Mouse (Mus musculus): ENCODE measurements at regions not wholly inside any gene's neighbourhood (a gene's known extent, or its start where the extent isn't known, plus 50 kb on each side); places are given as distances from the start of the nearest gene placed in this dataset.

DNA sequence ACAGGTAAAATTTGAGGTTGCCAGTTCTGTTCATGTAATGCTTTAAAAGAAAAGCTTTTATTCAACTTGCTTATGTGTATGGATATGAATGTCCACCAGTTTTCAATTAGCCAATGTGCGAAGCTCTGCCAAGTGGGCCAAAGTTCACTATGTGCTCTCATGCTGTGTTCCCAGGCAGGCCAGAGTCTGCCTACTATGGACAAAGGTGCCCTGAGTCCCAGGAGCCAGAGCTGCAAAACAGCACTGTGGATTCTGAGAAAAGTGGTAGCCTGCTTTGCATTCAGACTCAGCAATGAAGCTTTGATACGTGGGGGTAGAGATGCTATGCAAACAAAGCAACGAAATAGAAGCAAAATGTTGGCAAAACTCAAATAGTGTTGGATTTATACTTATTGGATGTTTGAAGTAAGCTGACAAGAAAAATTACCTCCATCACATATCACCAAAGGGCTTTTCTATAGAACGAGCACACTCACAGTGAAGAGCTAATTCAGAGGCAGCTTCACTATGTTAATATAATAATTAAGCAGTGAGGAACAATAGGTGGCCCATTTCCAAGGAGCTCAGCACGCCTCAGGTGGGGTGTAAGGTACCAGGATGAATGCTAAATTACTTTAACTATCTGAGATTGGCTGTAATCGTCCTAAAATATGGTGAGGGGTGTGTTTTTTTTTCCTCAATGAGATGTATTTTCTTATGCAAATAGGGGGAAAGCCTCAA, 318.2 kb upstream of the Zeb2 start:
- no peaks in the 10 kb centered on the region for H3K9me3 ChIP-seq (ENCODE audit: low read length)
- 71% methylated on average over 6 of the region's 6 CpGs for WGBS (ENCODE audit: insufficient replicate concordance)
- no peak for TF ChIP-seq EP300 (IDR thresholded peaks at IDR 0.05; ENCODE audit: low read depth)
- no peak for TF ChIP-seq CTCF (IDR thresholded peaks at IDR 0.05; ENCODE audit: low read depth)
- peak; percentile 75 for DNase-seq
- H3K36me3 ChIP-seq (replicated peaks; ENCODE audit: insufficient read depth, low read length): no peaks in the 10 kb centered on the region
- no peaks in the 10 kb centered on the region for H3K4me1 ChIP-seq (ENCODE audit: insufficient read depth)
- no peak overlapping the region for H3K9ac ChIP-seq (replicated peaks)
- H3K4me2 ChIP-seq (ENCODE audit: low read depth, low read length): no peak overlapping the region
- peak; percentile 89 for ATAC-seq
- no peaks in the 10 kb centered on the region for H3K27me3 ChIP-seq (ENCODE audit: insufficient read depth, low read length)
- no peak overlapping the region for H3K4me3 ChIP-seq (ENCODE audit: low read depth, low read length)
- H3K27ac ChIP-seq (ENCODE audit: low read depth): no peak overlapping the region

- H3K27me3 ChIP-seq (ENCODE audit: insufficient read depth, low read length): no peaks in the 10 kb centered on the region
- H3K9me3 ChIP-seq (ENCODE audit: low read length): no peaks in the 10 kb centered on the region
- H3K36me3 ChIP-seq (replicated peaks; ENCODE audit: insufficient read depth, low read length): no peaks in the 10 kb centered on the region
- H3K27ac ChIP-seq (ENCODE audit: low read depth): no peak overlapping the region
- no peak overlapping the region for H3K9ac ChIP-seq (replicated peaks)
- ATAC-seq (peak; percentile 65), DNase-seq (no peak)
- no peaks in the 10 kb centered on the region for H3K4me1 ChIP-seq (ENCODE audit: insufficient read depth)
- WGBS (ENCODE audit: insufficient replicate concordance): 72% methylated on average over 5 of the region's 5 CpGs
- H3K4me3 ChIP-seq (ENCODE audit: low read depth, low read length): no peak overlapping the region
- no peak overlapping the region for H3K4me2 ChIP-seq (ENCODE audit: low read depth, low read length)
- TF ChIP-seq EP300 (IDR thresholded peaks at IDR 0.05; ENCODE audit: low read depth): no peak
- TF ChIP-seq CTCF (IDR thresholded peaks at IDR 0.05; ENCODE audit: low read depth): no peak
Measured at GRCm38 (mm10) chr2:45434789-45435188, 317.6 kb upstream of the Zeb2 start.

DNA sequence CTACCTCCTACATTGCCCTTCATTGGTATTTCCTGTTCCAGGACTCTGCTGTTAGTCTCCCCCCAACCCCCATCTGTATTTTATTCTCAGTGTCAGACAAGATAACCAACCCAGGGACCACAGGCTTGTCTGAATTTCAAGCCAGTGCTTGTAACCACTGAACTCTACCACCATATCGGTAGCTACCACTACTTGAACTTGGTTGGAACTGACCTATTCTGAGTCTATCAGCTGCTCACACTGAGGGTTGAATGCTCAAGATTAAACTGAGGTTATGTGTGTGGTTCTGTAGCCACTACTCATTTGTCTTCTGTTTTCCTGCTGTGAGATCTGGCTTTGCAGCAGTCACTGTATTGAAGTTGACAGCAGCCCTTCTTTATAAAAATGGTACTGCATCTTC, 317.0 kb upstream of the Zeb2 start:
- no peaks in the 10 kb centered on the region for H3K27me3 ChIP-seq (ENCODE audit: insufficient read depth, low read length)
- H3K27ac ChIP-seq (ENCODE audit: low read depth): no peak overlapping the region
- no peaks in the 10 kb centered on the region for H3K36me3 ChIP-seq (replicated peaks; ENCODE audit: insufficient read depth, low read length)
- no peaks in the 10 kb centered on the region for H3K9me3 ChIP-seq (ENCODE audit: low read length)
- no peak overlapping the region for H3K4me3 ChIP-seq (ENCODE audit: low read depth, low read length)
- H3K4me2 ChIP-seq (ENCODE audit: low read depth, low read length): no peak overlapping the region
- ATAC-seq: peak; percentile 76
- H3K9ac ChIP-seq (replicated peaks): no peak overlapping the region
- TF ChIP-seq EP300 (IDR thresholded peaks at IDR 0.05; ENCODE audit: low read depth) (peak; percentile 93), CTCF (IDR thresholded peaks at IDR 0.05; ENCODE audit: low read depth) (no peak)
- no peak for DNase-seq
- 49% methylated on average over 1 of the region's 1 CpGs for WGBS (ENCODE audit: insufficient replicate concordance)
- H3K4me1 ChIP-seq (ENCODE audit: insufficient read depth): no peaks in the 10 kb centered on the region

- ATAC-seq (no peak), DNase-seq (no peak)
- no peak overlapping the region for H3K4me3 ChIP-seq (ENCODE audit: low read depth, low read length)
- H3K36me3 ChIP-seq (replicated peaks; ENCODE audit: insufficient read depth, low read length): no peaks in the 10 kb centered on the region
- 83% methylated on average over 4 of the region's 4 CpGs for WGBS (ENCODE audit: insufficient replicate concordance)
- TF ChIP-seq EP300 (IDR thresholded peaks at IDR 0.05; ENCODE audit: low read depth): no peak
- no peak for TF ChIP-seq CTCF (IDR thresholded peaks at IDR 0.05; ENCODE audit: low read depth)
- no peak overlapping the region for H3K4me2 ChIP-seq (ENCODE audit: low read depth, low read length)
- H3K27me3 ChIP-seq (ENCODE audit: insufficient read depth, low read length): no peaks in the 10 kb centered on the region
- no peak overlapping the region for H3K9ac ChIP-seq (replicated peaks)
- no peaks in the 10 kb centered on the region for H3K9me3 ChIP-seq (ENCODE audit: low read length)
- no peak overlapping the region for H3K27ac ChIP-seq (ENCODE audit: low read depth)
- H3K4me1 ChIP-seq (ENCODE audit: insufficient read depth): no peaks in the 10 kb centered on the region
Measured at GRCm38 (mm10) chr2:45431366-45431765, 314.2 kb upstream of the Zeb2 start.

GRCm38 (mm10) chr2:45421774-45422173, 304.6 kb upstream of the Zeb2 start:
- Histone ChIP-seq H3K36me3 (replicated peaks; ENCODE audit: insufficient read depth, low read length) (no peaks in the 10 kb centered on the region), H3K9ac (replicated peaks) (no peak overlapping the region), H3K4me1 (ENCODE audit: insufficient read depth) (no peaks in the 10 kb centered on the region), H3K9me3 (ENCODE audit: low read length) (no peaks in the 10 kb centered on the region), H3K27me3 (ENCODE audit: insufficient read depth, low read length) (no peaks in the 10 kb centered on the region), H3K4me3 (ENCODE audit: low read depth, low read length) (no peak overlapping the region), H3K27ac (ENCODE audit: low read depth) (no peak overlapping the region), H3K4me2 (ENCODE audit: low read depth, low read length) (no peak overlapping the region)
- TF ChIP-seq CTCF (IDR thresholded peaks at IDR 0.05; ENCODE audit: low read depth) (no peak), EP300 (IDR thresholded peaks at IDR 0.05; ENCODE audit: low read depth) (no peak)
- ATAC-seq: no peak
- DNase-seq: no peak
- WGBS (ENCODE audit: insufficient replicate concordance): 83% methylated on average over 1 of the region's 1 CpGs

- no peak for TF ChIP-seq CTCF (IDR thresholded peaks at IDR 0.05; ENCODE audit: low read depth)
- no peak for TF ChIP-seq EP300 (IDR thresholded peaks at IDR 0.05; ENCODE audit: low read depth)
- 87% methylated on average over 8 of the region's 8 CpGs for WGBS (ENCODE audit: insufficient replicate concordance)
- no peak overlapping the region for H3K27ac ChIP-seq (ENCODE audit: low read depth)
- no peaks in the 10 kb centered on the region for H3K9me3 ChIP-seq (ENCODE audit: low read length)
- no peak overlapping the region for H3K4me2 ChIP-seq (ENCODE audit: low read depth, low read length)
- DNase-seq: no peak
- H3K4me3 ChIP-seq (ENCODE audit: low read depth, low read length): no peak overlapping the region
- no peak for ATAC-seq
- no peaks in the 10 kb centered on the region for H3K36me3 ChIP-seq (replicated peaks; ENCODE audit: insufficient read depth, low read length)
- H3K27me3 ChIP-seq (ENCODE audit: insufficient read depth, low read length): no peaks in the 10 kb centered on the region
- H3K9ac ChIP-seq (replicated peaks): no peak overlapping the region
- H3K4me1 ChIP-seq (ENCODE audit: insufficient read depth): peaks cover 2% of the 10 kb centered on the region; the same call in 1 of the 2 replicates
Measured at GRCm38 (mm10) chr2:45408136-45408535, 290.9 kb upstream of the Zeb2 start.
